Mouse (Mus musculus): Measurements from ENCODE around the gene Slc22a12.

DNA sequence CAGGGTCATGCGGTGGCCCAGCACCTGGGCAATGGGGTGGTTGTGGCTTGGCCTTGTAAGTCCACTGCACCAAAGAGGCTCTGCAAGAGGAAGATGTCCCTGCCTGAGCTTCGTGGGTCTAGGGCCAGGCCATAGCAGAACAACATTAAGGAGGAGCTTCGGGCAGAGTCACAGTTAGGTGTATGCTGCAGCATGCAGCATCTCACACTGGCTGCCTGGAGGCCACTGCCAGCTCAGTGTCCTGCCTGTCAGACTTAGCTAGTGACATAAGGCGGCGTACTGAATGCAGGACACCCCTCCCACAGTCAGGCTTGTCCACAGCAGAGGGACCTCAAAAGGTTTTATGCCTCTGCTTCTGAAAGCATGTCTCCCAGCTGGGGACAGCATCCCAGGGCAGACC lies 26.2 kb upstream of the Slc22a12 start:
- no peak for TF ChIP-seq CTCF (conservative IDR thresholded peaks at IDR 0.05 in 1 of 2, IDR thresholded peaks at IDR 0.05 in 1 of 2; ENCODE audit: low read depth in 2 of 2, low read length in 2 of 2)
- no peak for TF ChIP-seq EP300 (IDR thresholded peaks at IDR 0.05; ENCODE audit: low read length)
- TF ChIP-seq E2F4 (IDR thresholded peaks at IDR 0.05; ENCODE audit: insufficient replicate concordance, low read depth, low read length) = no peak
- TF ChIP-seq USF2 (conservative IDR thresholded peaks at IDR 0.05; ENCODE audit: low read depth, low read length) = no peak
- no peak for TF ChIP-seq POLR2AphosphoS2 (IDR thresholded peaks at IDR 0.05; ENCODE audit: low read depth, low read length)
- TF ChIP-seq TCF12 (IDR thresholded peaks at IDR 0.05; ENCODE audit: low read depth, low read length) = no peak
- TF ChIP-seq POLR2A (IDR thresholded peaks at IDR 0.05; ENCODE audit: low read depth, low read length) = no peak
- no peak for TF ChIP-seq SIN3A (IDR thresholded peaks at IDR 0.05; ENCODE audit: low read length)
- no peak for TF ChIP-seq ZC3H11A (IDR thresholded peaks at IDR 0.05; ENCODE audit: low read depth, low read length)
- TF ChIP-seq PAX5 (IDR thresholded peaks at IDR 0.05; ENCODE audit: low read length) = no peak
- TF ChIP-seq NRF1 (IDR thresholded peaks at IDR 0.05; ENCODE audit: low read depth, low read length) = no peak
- TF ChIP-seq MAX (IDR thresholded peaks at IDR 0.05; ENCODE audit: low read length) = no peak
- no peak for TF ChIP-seq BHLHE40 (IDR thresholded peaks at IDR 0.05; ENCODE audit: low read depth, low read length)
